Mouse (Mus musculus) adrenal gland, postnatal 10 days (tissue): ENCODE results near the gene Ublcp1. TPM values are rescaled to one million over a fixed set of nuclear protein-coding genes. Genes with fewer than 3 reads are reported as not detected.

ENCODE experiments used
- DNase-seq: peaks from one replicate; pipeline ENCODE4 v3.0.0; 2021; ENCODE audit warnings: mixed read lengths
- microRNA-seq: library from miRNA; unstranded; fragments of <30 nt; microRNA quantifications from one replicate; pipeline ENCODE4 v1.2.0, GENCODE M21; 2021
- total RNA-seq, 2 experiments: library from RNA; stranded (reverse); gene quantifications; 2 replicates each; pipeline ENCODE4 v1.2.3; 2021

Gene Ublcp1
- total RNA-seq, 2 experiments from 2014 or later, result 37.1 to 39.6 TPM

- no peak for DNase-seq
Observed at GRCm38 (mm10) chr11:44422337-44423111, 47.8 kb downstream of the Ublcp1 start.

DNA sequence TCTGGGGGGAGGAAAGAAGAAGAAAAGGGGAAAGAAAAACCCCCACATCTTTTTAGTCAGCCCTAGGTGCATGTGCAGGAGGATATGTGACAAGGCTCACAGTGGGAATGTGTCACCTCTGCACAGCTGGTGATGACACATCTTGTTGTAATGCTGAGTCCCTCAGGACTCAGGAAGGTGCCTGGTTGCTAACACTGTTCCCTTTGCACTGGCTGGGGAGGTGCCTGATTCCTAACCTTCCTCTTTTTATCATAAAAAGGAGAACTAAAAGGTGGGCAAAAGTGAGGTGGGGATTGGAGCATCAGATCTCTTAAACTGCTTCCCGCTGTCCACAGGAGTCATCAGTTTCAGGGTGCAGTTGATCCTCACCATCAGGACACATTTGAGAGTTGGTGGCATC lies 52.9 kb downstream of the Ublcp1 start:
- no peak for DNase-seq

DNA sequence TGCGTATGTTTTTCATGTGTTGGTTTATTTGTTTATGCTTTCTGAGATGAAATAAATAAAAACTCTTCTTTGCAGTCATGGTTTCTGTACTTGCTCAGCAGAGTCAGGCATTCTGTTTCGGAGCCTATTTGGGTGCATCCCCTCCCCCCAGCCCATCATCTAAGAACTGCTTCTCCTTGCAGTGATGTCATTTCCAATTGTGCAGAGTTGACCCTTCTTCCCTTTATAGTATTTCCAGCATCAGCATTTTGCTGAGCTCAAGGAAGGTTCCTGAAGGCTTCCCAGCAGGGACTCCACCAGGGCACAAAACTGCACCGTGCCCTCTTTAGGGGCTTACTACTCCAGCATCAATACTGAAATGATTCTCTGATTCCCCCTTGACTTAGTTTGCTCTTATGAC lies 55.7 kb downstream of the Ublcp1 start:
- DNase-seq, result no peak

- DNase-seq, result no peak
Observed at GRCm38 (mm10) chr11:44413371-44413770, 56.9 kb downstream of the Ublcp1 start.

GRCm38 (mm10) chr11:44412276-44412675 lies 58.0 kb downstream of the Ublcp1 start:
- no peak for DNase-seq

GRCm38 (mm10) chr11:44410413-44410812 lies 59.9 kb downstream of the Ublcp1 start:
- no peak for DNase-seq

DNA sequence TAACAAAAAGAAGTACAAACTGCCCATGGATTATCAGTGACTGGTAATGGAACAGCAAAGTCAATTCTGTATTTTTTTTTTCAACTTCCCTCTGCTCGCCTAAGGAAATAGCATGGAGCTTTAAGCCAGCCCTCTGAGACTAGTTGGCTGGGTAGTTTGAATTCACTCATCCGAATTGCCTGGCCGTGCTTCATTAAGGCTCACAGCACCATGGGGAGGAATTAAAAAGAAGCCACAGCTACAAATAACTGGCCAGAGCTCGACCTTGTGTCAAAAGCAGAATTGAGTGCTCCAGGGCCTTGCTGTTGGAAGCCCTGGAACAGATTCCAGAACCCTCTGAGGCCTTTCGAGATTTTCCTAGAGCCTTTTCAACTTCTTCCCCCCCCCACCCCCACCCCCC lies 61.7 kb downstream of the Ublcp1 start:
- no peak for DNase-seq

- DNase-seq, result no peak
Observed at GRCm38 (mm10) chr11:44406457-44406856, 63.8 kb downstream of the Ublcp1 start.

- DNase-seq, result no peak
Observed at GRCm38 (mm10) chr11:44405961-44406360, 64.3 kb downstream of the Ublcp1 start.

GRCm38 (mm10) chr11:44405113-44405512 lies 65.2 kb downstream of the Ublcp1 start:
- DNase-seq, result no peak

Small RNAs within 50 kb of the gene (microRNA-seq; reads per million reads assigned to microRNA genes)
- not detected for gene Gm22121

Other genes starting within 250 kb of the Ublcp1 start
- gene Il12b, start 70.4 kb downstream of the Ublcp1 start, total RNA-seq, result not detected
- 10 to 100 TPM; 49.3 to 74.8 TPM for gene Rnf145, start 48.5 kb upstream of the Ublcp1 start, total RNA-seq
- gene Ebf1, start 146.8 kb upstream of the Ublcp1 start, total RNA-seq, result 10 to 100 TPM; 36.1 to 53.0 TPM